Mouse (Mus musculus): ENCODE measurements at regions not wholly inside any gene's neighbourhood (a gene's known extent, or its start where the extent isn't known, plus 50 kb on each side); places are given as distances from the start of the nearest gene placed in this dataset.

DNA sequence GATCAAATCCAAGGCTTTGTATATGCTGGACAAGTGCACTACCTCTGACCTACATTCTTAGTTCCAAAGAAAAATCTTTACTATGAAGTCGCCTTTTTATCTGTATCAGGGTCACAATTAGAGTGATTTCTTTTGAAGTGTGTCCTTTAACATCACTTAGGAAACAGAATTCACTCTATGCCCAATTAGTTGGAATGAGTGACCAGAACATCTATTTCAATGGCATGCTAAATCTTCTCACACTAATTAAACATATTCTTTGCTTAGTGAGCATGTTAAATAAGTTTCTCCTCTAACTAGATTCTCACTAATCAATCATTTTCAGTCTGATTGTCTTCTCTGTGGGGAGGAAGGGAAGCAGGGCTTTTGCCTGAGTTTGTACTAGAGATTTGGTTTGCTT lies 84.9 kb downstream of the Arl6ip6 start:
- Histone ChIP-seq H3K4me1 (ENCODE audit: control insufficient read depth, low read depth, low read length) (no peaks in the 10 kb centered on the region), H3K36me3 (ENCODE audit: control insufficient read depth, insufficient read depth) (no peaks in the 10 kb centered on the region), H3K27ac (ENCODE audit: low read length) (no peak overlapping the region), H3K27me3 (ENCODE audit: control insufficient read depth, insufficient read depth, low read depth, low read length) (no peaks in the 10 kb centered on the region), H3K9me3 (replicated peaks; ENCODE audit: control insufficient read depth, low read length) (no peaks in the 10 kb centered on the region), H3K4me2 (ENCODE audit: low read depth, low read length) (no peak overlapping the region), H3K4me3 (ENCODE audit: low read depth, low read length) (no peak overlapping the region), H3K9ac (ENCODE audit: low read depth, low read length) (no peak overlapping the region)
- WGBS (ENCODE audit: insufficient replicate concordance) = 20% methylated on average over 1 of the region's 1 CpGs
- ATAC-seq (ENCODE audit: low read depth) = no peak

DNA sequence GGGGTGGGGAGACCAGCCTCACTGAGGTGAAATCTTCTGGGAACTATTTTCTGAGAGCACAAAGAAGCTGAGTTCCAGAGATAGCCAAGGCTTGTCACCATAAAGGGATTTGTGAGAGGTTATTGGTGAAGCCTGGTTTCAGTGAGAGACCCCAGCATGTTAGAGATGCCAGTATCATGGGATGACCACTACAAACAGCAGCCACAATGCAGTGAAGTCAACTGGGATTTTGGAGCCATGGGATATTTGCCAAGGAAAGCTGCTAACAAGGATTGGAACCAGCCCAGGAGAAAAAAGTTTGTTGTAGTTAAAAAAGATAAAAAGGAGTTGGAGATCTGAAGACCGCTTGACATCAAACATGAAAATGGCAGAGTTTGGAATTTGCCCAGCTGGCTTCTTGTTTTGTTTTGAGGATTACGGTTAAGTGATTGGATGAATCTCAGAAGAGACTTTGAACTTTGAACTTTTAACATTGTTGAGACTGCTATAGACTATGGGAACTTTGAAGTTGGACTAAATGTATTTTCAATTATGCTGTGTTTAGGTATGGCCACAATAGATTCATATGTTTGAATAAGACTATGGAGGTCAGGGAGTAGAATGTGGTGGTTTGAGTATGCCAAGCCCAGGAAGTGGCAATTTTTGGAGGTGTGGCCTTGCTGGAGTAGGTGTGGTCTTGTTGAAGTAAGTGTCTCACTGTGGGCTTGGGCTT lies 110.3 kb downstream of the Arl6ip6 start:
- Histone ChIP-seq H3K4me3 (ENCODE audit: low read depth, low read length) (no peak overlapping the region), H3K27ac (ENCODE audit: low read length) (no peak overlapping the region), H3K4me1 (ENCODE audit: control insufficient read depth, low read depth, low read length) (no peaks in the 10 kb centered on the region), H3K4me2 (ENCODE audit: low read depth, low read length) (no peak overlapping the region), H3K36me3 (ENCODE audit: control insufficient read depth, insufficient read depth) (no peaks in the 10 kb centered on the region), H3K27me3 (ENCODE audit: control insufficient read depth, insufficient read depth, low read depth, low read length) (no peaks in the 10 kb centered on the region), H3K9ac (ENCODE audit: low read depth, low read length) (no peak overlapping the region), H3K9me3 (replicated peaks; ENCODE audit: control insufficient read depth, low read length) (no peaks in the 10 kb centered on the region)
- WGBS (ENCODE audit: insufficient replicate concordance) = 62% methylated on average over 2 of the region's 2 CpGs
- ATAC-seq (ENCODE audit: low read depth) = no peak

DNA sequence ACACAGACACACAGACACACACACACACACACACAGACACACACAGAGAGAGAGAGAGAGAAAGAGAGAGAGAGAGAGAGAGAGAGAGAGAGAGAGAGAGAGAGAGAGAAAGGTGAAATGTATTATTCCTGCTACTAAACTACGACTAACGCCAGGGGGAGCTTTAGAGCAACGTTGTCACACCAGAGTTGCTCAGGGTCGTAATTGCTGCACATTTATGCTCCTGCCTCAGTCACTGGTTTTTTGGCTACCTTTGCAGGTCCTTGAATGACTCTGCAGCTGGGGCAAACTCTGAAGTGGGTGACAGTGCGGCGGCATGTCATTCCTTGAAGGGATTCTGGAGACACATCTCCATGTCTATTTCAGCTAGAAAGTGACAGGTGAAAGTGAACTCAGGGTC lies 139.2 kb downstream of the Arl6ip6 start:
- Histone ChIP-seq H3K4me3 (ENCODE audit: low read depth, low read length) (no peak overlapping the region), H3K27me3 (ENCODE audit: control insufficient read depth, insufficient read depth, low read depth, low read length) (no peaks in the 10 kb centered on the region), H3K9ac (ENCODE audit: low read depth, low read length) (no peak overlapping the region), H3K36me3 (ENCODE audit: control insufficient read depth, insufficient read depth) (no peaks in the 10 kb centered on the region), H3K27ac (ENCODE audit: low read length) (no peak overlapping the region), H3K4me1 (ENCODE audit: control insufficient read depth, low read depth, low read length) (no peaks in the 10 kb centered on the region), H3K9me3 (replicated peaks; ENCODE audit: control insufficient read depth, low read length) (no peaks in the 10 kb centered on the region), H3K4me2 (ENCODE audit: low read depth, low read length) (no peak overlapping the region)
- 28% methylated on average over 6 of the region's 6 CpGs for WGBS (ENCODE audit: insufficient replicate concordance)
- no peak for ATAC-seq (ENCODE audit: low read depth)

DNA sequence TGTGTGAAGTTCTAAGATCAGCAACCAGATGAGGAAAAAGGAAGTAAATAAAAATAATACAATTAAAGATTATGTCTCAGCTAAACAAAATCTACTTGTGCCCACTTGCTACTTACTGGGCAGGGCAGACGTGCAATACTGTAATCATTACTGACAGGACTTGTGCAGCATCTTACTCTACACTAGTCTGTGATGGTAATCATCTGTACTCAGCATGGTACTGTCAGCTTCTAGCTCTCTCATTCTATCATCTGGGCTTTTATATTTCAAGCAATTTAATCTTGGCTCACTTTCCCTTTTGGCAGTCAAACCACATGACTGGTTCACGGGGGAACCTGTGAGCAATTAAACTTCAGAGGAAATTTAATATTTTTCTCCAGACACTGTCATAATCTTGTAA lies 167.5 kb downstream of the Arl6ip6 start:
- WGBS (ENCODE audit: insufficient replicate concordance) = 47% methylated on average over 2 of the region's 2 CpGs
- no peak overlapping the region for H3K9ac ChIP-seq (ENCODE audit: low read depth, low read length)
- H3K4me1 ChIP-seq (ENCODE audit: control insufficient read depth, low read depth, low read length) = no peaks in the 10 kb centered on the region
- H3K4me2 ChIP-seq (ENCODE audit: low read depth, low read length) = no peak overlapping the region
- ATAC-seq (ENCODE audit: low read depth) = no peak
- no peak overlapping the region for H3K4me3 ChIP-seq (ENCODE audit: low read depth, low read length)
- H3K9me3 ChIP-seq (replicated peaks; ENCODE audit: control insufficient read depth, low read length) = no peaks in the 10 kb centered on the region
- H3K27me3 ChIP-seq (ENCODE audit: control insufficient read depth, insufficient read depth, low read depth, low read length) = no peaks in the 10 kb centered on the region
- H3K36me3 ChIP-seq (ENCODE audit: control insufficient read depth, insufficient read depth) = no peaks in the 10 kb centered on the region
- no peak overlapping the region for H3K27ac ChIP-seq (ENCODE audit: low read length)

DNA sequence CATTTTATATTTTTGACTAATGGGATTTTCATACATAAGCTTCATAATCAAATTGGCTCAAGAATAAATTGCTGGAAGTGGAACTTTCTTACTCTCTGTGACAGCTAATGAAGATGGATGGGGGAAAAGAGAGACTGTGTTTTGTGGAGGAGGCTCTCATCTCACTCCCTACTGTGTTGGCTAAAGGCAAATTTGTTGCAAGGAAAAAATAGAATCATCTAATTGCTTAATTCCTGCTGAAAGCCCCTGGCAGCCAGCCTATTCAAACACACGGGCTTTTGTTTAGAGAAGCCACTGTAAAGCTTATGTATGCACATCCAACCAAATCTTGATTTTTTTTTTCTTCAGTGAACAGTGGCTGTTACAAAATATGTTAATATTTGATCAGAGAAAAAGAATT lies 190.8 kb downstream of the Arl6ip6 start:
- WGBS (ENCODE audit: insufficient replicate concordance) = 56% methylated on average over 1 of the region's 1 CpGs
- no peak for ATAC-seq (ENCODE audit: low read depth)
- Histone ChIP-seq H3K36me3 (ENCODE audit: control insufficient read depth, insufficient read depth) (no peaks in the 10 kb centered on the region), H3K9me3 (replicated peaks; ENCODE audit: control insufficient read depth, low read length) (no peaks in the 10 kb centered on the region), H3K27me3 (ENCODE audit: control insufficient read depth, insufficient read depth, low read depth, low read length) (no peaks in the 10 kb centered on the region), H3K9ac (ENCODE audit: low read depth, low read length) (no peak overlapping the region), H3K4me3 (ENCODE audit: low read depth, low read length) (no peak overlapping the region), H3K4me1 (ENCODE audit: control insufficient read depth, low read depth, low read length) (no peaks in the 10 kb centered on the region), H3K4me2 (ENCODE audit: low read depth, low read length) (no peak overlapping the region), H3K27ac (ENCODE audit: low read length) (no peak overlapping the region)

DNA sequence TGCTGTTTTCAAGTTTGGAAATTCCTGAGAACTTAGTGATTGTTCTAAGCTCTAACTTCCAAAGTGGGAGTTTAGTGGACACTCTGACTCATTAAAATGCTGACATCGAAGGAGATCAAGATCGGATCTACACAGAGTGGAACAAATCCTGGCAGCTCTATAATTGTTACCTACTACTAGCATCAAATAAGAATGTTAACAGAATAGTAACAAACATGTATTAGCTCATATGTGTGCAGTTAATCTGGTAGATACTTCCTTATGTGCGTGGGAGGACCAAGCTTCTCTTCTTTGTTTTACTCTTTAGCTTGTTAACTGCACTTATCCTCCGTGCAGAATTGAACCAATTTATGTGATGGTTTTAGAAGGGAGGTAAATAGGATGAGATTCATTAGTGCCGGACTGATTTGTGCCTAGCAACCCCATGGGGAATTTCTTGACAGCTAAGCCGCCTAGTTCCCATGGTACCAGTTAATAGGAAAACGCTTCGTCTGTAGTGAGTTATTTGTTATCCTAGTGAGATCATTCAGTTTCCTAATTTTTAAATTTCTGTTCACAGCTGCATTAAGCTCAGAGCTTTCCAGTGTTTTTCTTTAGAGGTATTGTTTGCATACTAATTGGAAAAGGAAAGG lies 193.1 kb downstream of the Arl6ip6 start:
- H3K4me3 ChIP-seq (ENCODE audit: low read depth, low read length) = no peak overlapping the region
- H3K36me3 ChIP-seq (ENCODE audit: control insufficient read depth, insufficient read depth) = no peaks in the 10 kb centered on the region
- no peaks in the 10 kb centered on the region for H3K4me1 ChIP-seq (ENCODE audit: control insufficient read depth, low read depth, low read length)
- no peak overlapping the region for H3K27ac ChIP-seq (ENCODE audit: low read length)
- H3K4me2 ChIP-seq (ENCODE audit: low read depth, low read length) = no peak overlapping the region
- H3K9ac ChIP-seq (ENCODE audit: low read depth, low read length) = no peak overlapping the region
- H3K9me3 ChIP-seq (replicated peaks; ENCODE audit: control insufficient read depth, low read length) = no peaks in the 10 kb centered on the region
- WGBS (ENCODE audit: insufficient replicate concordance) = 68% methylated on average over 8 of the region's 8 CpGs
- ATAC-seq (ENCODE audit: low read depth) = no peak
- H3K27me3 ChIP-seq (ENCODE audit: control insufficient read depth, insufficient read depth, low read depth, low read length) = no peaks in the 10 kb centered on the region

DNA sequence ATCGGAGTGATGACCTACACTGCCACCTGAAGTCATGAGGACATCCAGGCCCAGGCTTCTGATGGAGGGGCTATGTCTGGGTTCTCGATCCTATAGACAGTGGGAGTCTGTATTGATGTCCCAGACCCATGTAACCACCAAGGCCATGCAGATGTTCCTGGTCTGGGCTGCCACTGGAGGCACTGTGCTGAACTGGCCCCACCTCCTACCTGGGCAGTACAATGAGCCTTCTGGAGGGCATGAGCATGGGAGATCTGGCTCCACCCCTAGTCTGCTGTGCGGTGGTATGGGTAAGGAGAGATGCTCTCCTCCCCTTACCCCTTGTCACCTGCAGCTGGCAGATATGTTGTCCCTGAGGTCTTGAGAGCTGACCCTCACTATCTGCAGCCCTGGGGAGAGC lies 197.1 kb downstream of the Arl6ip6 start:
- H3K9me3 ChIP-seq (replicated peaks; ENCODE audit: control insufficient read depth, low read length) = no peaks in the 10 kb centered on the region
- H3K4me3 ChIP-seq (ENCODE audit: low read depth, low read length) = no peak overlapping the region
- no peaks in the 10 kb centered on the region for H3K36me3 ChIP-seq (ENCODE audit: control insufficient read depth, insufficient read depth)
- no peaks in the 10 kb centered on the region for H3K27me3 ChIP-seq (ENCODE audit: control insufficient read depth, insufficient read depth, low read depth, low read length)
- no peak for ATAC-seq (ENCODE audit: low read depth)
- no peak overlapping the region for H3K27ac ChIP-seq (ENCODE audit: low read length)
- H3K4me2 ChIP-seq (ENCODE audit: low read depth, low read length) = no peak overlapping the region
- H3K4me1 ChIP-seq (ENCODE audit: control insufficient read depth, low read depth, low read length) = no peaks in the 10 kb centered on the region
- 67% methylated on average over 3 of the region's 3 CpGs for WGBS (ENCODE audit: insufficient replicate concordance)
- H3K9ac ChIP-seq (ENCODE audit: low read depth, low read length) = no peak overlapping the region

DNA sequence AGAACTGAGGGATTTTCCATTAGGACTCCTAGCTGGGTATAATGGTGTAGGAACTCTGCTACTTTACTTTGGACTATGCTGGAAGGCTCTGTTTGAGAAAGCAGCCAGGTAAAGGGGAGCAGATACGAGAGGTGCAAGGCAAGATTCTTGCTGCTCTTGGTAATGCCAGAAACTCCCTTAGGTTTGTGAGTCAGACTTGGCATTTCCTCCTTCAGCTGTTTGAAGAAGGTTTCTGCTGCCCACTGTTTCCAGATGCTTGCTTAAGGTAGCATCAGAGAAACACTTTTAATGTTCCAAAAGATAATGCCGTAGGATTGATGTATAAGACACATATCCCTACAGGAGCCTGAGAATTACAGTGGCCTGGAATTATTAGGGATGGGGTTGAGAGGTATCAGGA lies 222.9 kb downstream of the Arl6ip6 start:
- H3K27ac ChIP-seq (ENCODE audit: low read length) = no peak overlapping the region
- H3K4me2 ChIP-seq (ENCODE audit: low read depth, low read length) = no peak overlapping the region
- H3K36me3 ChIP-seq (ENCODE audit: control insufficient read depth, insufficient read depth) = no peaks in the 10 kb centered on the region
- no peak overlapping the region for H3K9ac ChIP-seq (ENCODE audit: low read depth, low read length)
- no peaks in the 10 kb centered on the region for H3K27me3 ChIP-seq (ENCODE audit: control insufficient read depth, insufficient read depth, low read depth, low read length)
- no peaks in the 10 kb centered on the region for H3K4me1 ChIP-seq (ENCODE audit: control insufficient read depth, low read depth, low read length)
- 73% methylated on average over 2 of the region's 2 CpGs for WGBS (ENCODE audit: insufficient replicate concordance)
- ATAC-seq (ENCODE audit: low read depth) = no peak
- no peak overlapping the region for H3K4me3 ChIP-seq (ENCODE audit: low read depth, low read length)
- no peaks in the 10 kb centered on the region for H3K9me3 ChIP-seq (replicated peaks; ENCODE audit: control insufficient read depth, low read length)

DNA sequence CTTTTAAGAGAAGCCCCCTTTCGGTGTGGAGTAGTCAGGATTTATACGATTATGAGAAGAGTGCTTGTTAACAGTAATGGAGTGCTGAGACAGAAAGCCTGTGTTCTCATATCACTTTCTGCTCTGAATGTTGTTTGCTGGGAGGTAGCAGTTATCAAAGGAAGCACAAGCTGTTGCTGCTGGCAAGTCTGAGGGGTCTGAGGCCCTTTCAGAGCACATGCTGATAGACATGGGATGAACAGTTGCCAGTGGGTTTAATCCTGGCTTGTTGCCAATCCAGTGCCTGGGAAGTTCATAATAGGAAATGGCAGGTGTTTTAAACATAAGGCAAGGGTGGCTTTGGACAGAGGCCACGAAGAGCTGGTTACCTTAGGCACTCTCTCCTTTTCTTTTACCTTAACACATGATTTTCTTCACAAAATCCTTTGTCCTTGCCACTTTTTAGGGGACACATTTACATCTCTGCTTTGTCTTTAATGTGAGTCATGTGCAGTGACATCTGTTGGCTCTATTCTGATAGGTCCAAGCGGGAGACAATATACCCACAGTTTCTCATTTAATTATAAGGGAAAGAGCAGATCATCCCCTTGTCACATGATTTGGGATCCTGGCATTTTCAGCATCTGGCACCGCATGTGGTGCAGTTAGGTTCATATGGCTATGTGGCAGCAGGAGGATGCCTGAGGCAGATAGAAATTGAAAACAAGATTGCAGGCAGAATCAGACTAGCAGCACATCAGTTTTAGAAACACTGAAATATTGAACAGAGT lies 245.7 kb downstream of the Arl6ip6 start:
- Histone ChIP-seq H3K4me2 (ENCODE audit: low read depth, low read length) (no peak overlapping the region), H3K36me3 (ENCODE audit: control insufficient read depth, insufficient read depth) (no peaks in the 10 kb centered on the region), H3K27me3 (ENCODE audit: control insufficient read depth, insufficient read depth, low read depth, low read length) (no peaks in the 10 kb centered on the region), H3K4me3 (ENCODE audit: low read depth, low read length) (no peak overlapping the region), H3K4me1 (ENCODE audit: control insufficient read depth, low read depth, low read length) (no peaks in the 10 kb centered on the region), H3K9ac (ENCODE audit: low read depth, low read length) (no peak overlapping the region), H3K27ac (ENCODE audit: low read length) (no peak overlapping the region), H3K9me3 (replicated peaks; ENCODE audit: control insufficient read depth, low read length) (no peaks in the 10 kb centered on the region)
- no peak for ATAC-seq (ENCODE audit: low read depth)
- WGBS (ENCODE audit: insufficient replicate concordance) = 65% methylated on average over 5 of the region's 5 CpGs
